Mouse (Mus musculus): ENCODE results near the gene Ercc6l2. TPM values are rescaled to one million over a fixed set of nuclear protein-coding genes. Genes with fewer than 3 reads are reported as not detected.

The Ercc6l2 gene
- total RNA-seq, 1 experiment from 2014 or later: 54.0 TPM

DNA sequence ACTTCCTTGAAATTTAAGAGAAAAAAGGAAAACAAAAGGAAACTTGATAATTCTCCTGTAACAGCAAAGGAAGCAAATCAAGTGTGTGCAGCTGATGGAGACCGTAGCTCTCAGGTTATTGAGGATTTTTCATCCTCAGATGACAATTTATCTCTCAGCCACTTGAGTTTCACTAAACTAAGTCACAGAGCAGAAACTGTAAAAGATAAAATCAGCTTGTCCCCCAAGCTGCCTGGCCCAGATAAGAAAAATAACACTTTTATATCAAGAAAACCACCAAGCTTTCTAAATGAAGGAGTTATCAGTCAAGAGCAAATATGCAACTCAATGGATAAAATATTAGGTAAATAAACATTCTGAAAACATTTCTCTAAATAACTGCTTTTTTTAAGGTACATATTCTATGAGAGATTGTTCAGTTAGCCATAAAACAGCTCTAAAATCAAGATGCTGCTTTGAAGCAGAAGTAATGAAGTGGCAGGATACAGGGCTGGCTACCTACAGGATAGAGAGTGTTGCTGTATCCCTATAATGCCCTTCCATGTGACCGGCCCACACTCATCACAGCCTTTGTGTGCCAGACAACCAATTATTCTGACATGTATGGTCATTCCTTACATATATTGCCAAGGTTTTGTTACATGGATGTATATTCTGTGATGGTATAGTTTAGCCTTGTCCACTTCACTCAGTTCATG lies 57.7 kb downstream of the Ercc6l2 start:
- no peak for ATAC-seq (replicated peaks in 1 of 2; ENCODE audit: insufficient read depth in 1 of 2, low FRiP score in 2 of 2, low TSS enrichment in 1 of 2, low read depth in 1 of 2, poor library complexity in 2 of 2, severe bottlenecking in 2 of 2)

DNA sequence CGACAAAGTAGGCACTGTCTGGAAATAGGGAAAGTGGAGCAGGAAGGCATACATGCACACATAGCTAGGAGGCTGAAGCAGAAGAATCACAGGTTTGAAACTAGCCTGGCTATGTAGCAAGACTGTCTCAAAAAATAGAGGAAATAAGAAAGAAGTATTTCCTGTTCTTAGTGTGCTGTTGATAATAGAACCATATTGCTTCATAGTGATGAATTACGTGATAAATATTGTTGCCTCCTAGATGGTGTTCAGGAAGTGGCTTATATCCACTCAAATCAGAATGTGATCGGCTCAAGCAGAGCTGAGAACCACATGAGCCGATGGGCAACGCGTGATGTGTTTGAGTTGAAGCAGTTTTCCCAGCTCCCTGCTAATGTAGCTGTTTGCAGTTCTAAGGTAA lies 62.1 kb downstream of the Ercc6l2 start:
- peak; percentile 12 to 66; a peak in 2 of 4 replicates for ATAC-seq (replicated peaks in 1 of 2; ENCODE audit: insufficient read depth in 1 of 2, low FRiP score in 2 of 2, low TSS enrichment in 1 of 2, low read depth in 1 of 2, poor library complexity in 2 of 2, severe bottlenecking in 2 of 2)

DNA sequence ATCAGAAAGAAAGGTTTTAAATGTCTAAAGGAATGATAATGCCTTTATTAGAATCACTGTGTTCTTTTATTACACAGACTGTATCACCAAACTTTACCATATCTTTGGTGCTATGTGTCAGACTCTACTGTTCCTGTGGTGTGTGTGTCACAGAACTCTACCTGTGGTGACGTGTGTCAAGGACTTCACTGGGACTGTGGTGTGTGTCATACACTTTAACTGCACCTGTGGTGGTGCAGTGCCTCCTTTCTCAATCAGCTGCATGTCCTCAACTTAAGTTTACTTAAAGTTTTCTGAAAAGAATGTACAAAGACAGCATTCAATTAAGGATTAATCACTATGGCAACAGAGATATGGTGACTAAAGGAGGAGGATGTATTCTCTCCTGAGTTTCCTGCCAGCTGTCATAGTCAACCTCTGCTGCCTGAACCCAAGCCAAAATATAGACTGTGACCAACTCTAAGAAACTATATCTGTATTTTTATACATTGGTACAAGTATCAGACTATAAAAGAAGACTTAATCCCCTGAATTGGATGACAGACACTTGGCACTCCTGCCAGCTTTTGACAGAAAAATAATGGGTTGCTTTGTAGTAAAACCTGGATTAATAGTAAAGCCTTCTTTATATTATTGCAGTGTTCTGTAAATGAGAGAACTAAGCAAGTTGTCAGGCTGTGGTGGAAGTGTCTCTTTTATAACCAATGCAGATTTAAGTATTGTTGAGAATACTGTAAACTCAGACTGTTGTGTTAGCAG lies 64.2 kb downstream of the Ercc6l2 start:
- ATAC-seq (replicated peaks in 1 of 2; ENCODE audit: insufficient read depth in 1 of 2, low FRiP score in 2 of 2, low TSS enrichment in 1 of 2, low read depth in 1 of 2, poor library complexity in 2 of 2, severe bottlenecking in 2 of 2): no peak

DNA sequence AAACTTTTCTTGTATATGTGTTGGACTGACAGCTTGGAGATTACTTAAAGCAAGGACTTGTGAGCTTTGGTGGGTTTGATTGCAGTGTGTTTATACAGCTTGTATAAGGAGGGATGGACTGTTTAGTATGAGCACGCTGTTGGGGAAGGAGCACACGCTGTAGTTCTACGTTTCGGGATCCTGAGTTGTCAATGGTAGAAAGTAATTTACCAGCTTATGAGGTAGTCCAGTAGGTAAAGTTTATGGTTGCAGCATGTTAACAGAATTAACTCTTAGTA lies 64.8 kb downstream of the Ercc6l2 start:
- 0 out of 4 replicates have a peak, but pooled peaks of 1 of the 2 experiments have one; percentile 17 for ATAC-seq (replicated peaks in 1 of 2; ENCODE audit: insufficient read depth in 1 of 2, low FRiP score in 2 of 2, low TSS enrichment in 1 of 2, low read depth in 1 of 2, poor library complexity in 2 of 2, severe bottlenecking in 2 of 2)

DNA sequence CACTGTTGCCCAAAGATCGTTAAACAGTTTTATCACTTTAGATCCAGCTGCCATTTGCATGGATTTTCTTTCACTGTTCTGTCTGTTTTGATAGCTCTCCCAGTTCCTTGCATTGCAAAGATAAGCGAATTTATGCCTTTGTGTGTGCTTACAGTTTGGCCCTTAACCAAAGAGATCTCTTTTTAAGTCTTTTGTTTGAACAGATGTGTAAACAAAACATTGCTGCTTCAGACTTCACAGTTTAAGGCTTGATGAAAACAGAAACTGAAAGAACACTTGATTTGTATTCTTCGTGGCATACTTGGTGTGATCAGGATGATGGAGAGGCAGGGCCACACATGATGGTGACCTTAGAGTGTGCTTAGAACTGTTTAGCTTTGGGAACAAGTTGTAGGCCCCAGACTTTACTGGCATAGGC lies 70.5 kb downstream of the Ercc6l2 start:
- no peak for ATAC-seq (replicated peaks in 1 of 2; ENCODE audit: insufficient read depth in 1 of 2, low FRiP score in 2 of 2, low TSS enrichment in 1 of 2, low read depth in 1 of 2, poor library complexity in 2 of 2, severe bottlenecking in 2 of 2)

DNA sequence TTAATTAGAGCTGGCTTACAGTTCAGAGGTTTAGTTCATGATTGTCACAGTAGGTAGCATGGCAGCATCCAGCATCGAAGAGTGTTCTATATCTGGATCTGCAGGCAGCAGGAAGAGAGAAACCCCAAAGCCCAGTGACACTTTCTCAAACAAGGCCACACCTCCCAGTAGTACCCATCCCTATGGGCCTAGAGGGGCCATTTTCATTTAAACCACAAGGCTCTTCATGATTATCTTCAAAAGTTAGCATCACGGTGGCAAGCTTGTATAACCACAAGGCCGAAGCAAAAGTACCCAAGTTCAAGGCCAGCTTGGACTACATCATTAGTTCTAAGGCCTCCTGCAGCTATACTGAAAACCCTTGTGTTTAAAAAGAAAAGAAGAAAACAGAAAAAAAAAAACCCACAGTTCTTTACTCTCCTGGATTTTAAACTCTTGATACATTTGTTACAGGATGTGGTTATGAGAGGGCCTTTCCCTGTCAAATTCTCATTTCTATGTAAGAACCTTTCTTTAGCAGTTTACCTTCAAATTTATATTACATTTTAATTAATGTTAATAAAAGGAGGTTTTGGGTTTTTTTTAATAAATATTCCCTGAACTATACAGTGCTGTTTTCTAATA lies 71.5 kb downstream of the Ercc6l2 start:
- ATAC-seq (replicated peaks in 1 of 2; ENCODE audit: insufficient read depth in 1 of 2, low FRiP score in 2 of 2, low TSS enrichment in 1 of 2, low read depth in 1 of 2, poor library complexity in 2 of 2, severe bottlenecking in 2 of 2): no peak

DNA sequence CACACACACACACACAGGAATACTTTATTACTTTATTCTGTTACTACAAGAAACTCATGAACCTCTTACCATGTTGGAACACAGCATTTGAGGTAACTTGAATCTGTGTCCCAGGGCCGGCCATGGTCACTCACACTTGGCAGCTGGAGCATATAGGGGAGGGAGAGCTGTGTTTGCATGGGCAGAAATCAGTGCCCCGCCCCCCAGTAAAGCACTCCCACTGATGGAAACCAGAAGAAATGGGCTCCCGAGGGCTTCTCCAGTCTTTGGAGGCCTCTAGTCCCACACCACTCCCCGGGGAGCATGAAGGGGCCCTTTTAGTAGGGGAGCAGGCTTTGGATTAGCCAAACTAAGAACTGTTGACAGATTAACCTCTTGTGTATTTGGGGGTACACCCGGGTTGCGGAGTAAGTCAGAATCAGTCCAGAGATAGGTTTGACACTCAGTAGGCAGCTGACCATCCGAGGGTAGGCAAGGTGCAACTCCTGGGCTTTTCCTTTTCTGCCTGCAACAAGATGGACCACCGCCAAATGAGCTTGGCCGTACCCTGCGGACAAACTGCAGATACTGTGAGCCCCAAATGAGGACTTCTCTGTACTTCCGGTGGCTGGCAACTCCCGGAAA lies 85.8 kb downstream of the Ercc6l2 start:
- no peak; a peak in 1 of 4 replicates for ATAC-seq (replicated peaks in 1 of 2; ENCODE audit: insufficient read depth in 1 of 2, low FRiP score in 2 of 2, low TSS enrichment in 1 of 2, low read depth in 1 of 2, poor library complexity in 2 of 2, severe bottlenecking in 2 of 2)

DNA sequence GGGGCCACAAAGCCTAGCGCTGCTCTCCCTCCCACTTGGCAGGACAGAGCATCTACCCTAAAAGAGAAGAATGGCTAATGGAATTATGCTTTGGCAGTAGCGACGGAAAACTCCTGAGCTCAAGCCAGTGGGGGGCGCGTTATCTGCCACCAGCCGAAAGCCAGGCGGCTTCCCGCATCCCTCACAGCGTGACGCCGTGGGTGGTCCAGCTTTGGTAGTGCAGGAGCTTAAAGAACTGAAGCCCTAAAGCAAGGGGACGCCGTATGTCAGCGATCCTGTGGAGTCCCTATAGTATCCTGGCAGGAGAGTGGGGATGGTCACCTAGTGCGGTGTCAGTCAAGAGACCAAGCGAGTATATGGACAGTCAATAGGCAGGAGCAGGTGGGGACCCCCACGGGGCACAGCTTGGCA lies 86.3 kb downstream of the Ercc6l2 start:
- ATAC-seq (replicated peaks in 1 of 2; ENCODE audit: insufficient read depth in 1 of 2, low FRiP score in 2 of 2, low TSS enrichment in 1 of 2, low read depth in 1 of 2, poor library complexity in 2 of 2, severe bottlenecking in 2 of 2): peak; percentile 51 to 67

DNA sequence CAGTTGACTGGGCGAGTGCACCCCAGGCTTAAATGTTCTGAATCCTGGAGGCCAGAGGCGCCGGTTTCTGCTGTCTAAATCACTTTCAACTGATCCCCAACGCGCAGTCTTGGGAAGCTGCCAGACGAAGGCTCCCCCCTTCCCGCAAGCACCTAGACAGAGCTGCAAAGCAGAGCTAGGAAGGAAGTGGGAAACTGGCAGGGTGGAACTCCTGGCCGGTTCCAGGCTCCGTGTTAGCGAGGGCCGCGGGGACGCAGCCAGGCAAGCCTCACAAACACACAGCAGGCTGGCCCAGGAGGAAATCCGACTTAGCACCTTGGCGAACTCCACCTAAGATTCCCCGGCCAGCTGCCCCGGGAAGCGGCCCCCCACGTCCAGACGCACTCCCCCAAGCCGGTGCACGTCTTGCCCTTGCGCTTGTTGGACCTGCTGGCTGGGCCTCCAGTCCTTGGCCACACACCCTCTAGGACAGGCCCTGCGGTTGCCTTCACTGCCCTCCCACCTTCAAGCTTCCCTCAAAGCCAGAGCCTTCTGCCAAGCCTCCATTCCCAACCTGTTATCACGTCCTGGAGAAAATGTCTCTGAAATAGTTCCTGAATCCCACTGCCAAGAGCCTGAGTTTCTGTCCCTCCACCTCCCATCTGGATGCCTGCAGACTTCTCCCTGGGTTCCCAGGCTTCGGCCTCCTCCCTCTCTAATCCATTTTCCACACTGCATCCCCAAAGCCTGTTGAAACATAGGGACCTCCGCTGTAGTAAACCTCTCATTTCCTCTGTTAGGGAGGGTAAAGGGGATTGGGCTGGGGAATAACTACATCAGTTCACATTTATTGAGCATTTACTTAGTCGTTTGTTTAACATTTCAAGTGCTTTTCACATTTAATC lies 86.9 kb downstream of the Ercc6l2 start:
- ATAC-seq (replicated peaks in 1 of 2; ENCODE audit: insufficient read depth in 1 of 2, low FRiP score in 2 of 2, low TSS enrichment in 1 of 2, low read depth in 1 of 2, poor library complexity in 2 of 2, severe bottlenecking in 2 of 2): peak; percentile 70

DNA sequence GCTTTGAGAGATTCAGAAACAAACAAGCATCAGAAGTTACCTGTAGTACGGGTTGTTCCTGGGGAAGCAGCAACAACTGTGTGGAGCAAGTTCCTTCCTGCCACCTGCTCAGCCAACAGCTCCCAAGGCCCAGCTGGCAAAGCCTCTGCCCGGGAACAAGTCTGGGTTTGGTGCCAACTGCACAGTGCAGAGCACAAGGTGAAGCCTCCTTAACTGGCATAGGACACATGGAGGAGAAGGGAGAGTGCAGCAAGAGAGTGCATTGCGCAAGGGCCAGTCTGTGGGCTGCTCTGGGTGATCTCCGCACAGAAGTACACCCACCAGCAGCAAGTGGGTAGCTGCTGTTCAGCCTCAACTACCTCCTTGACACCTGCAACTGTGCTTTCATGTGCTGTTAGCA lies 91.5 kb downstream of the Ercc6l2 start:
- ATAC-seq (replicated peaks in 1 of 2; ENCODE audit: insufficient read depth in 1 of 2, low FRiP score in 2 of 2, low TSS enrichment in 1 of 2, low read depth in 1 of 2, poor library complexity in 2 of 2, severe bottlenecking in 2 of 2): 0 out of 4 replicates have a peak, but pooled peaks of 1 of the 2 experiments have one; percentile 31

DNA sequence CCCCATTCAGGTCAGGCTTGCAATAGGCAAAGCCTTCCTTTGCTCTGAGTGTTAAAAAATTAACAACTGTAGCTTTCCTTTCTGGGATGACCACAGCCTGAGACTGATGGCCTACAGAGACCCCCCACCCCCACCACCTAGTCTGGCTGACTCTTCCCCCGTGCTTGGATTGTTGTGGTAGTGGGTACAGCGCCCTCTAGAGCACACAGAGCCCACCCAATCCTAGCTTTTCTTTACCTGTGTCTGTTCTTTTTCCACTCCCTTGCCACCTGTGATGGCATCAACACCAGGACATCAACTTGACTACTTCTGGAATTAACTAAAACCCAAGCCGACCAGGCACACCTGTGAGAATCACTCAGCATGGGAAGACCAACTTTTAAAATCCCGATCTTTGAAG lies 92.4 kb downstream of the Ercc6l2 start:
- no peak for ATAC-seq (replicated peaks in 1 of 2; ENCODE audit: insufficient read depth in 1 of 2, low FRiP score in 2 of 2, low TSS enrichment in 1 of 2, low read depth in 1 of 2, poor library complexity in 2 of 2, severe bottlenecking in 2 of 2)

DNA sequence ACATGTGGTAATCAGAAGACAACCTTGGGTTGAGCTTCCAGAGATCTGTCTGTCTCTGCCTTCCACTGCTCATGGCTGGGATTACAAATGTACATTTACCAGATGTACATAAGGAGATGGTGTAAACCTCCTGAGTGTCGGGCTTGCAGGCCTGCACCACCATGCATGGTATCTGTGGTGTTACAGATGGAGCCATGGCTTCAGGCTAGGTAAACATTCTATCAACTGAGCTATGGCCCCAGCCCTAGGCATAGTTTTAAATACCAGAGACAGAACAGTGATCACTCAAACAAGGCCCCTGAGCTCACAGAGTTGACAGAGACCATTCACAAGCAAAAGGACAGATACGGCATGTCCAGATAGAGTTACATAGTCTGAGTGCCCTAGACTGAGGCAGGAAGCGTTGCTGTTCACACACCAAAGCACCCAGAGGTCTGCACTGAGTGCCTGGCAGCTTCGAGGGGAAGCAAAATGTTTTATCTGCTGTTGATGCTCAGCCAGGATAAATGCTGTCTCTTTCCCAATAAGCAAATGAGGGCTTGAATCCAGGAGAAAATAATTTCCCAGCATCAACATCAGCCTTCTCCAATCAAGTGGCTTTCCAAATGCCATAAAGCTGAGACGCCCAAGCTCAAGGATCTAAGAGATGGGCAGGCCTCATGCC lies 95.2 kb downstream of the Ercc6l2 start:
- ATAC-seq (replicated peaks in 1 of 2; ENCODE audit: insufficient read depth in 1 of 2, low FRiP score in 2 of 2, low TSS enrichment in 1 of 2, low read depth in 1 of 2, poor library complexity in 2 of 2, severe bottlenecking in 2 of 2): no peak

DNA sequence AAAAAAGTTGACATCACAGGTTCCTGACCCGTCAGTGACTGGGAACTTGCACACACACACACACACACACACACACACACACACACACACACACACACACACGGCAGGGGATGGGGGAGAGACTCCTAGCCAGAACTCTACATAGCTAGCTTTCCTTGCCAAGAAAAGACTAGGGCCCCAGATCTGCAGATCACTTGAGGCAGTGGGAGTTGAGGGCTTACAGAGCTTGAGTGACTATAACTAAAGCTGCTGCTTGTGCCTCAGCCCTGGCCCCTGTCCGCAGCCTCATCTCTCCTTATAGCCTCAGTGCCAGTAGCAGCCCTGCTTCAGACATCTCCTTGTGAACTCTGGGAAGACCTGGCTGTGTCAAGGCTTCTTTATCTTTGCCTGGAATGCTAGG lies 96.6 kb downstream of the Ercc6l2 start:
- no peak for ATAC-seq (replicated peaks in 1 of 2; ENCODE audit: insufficient read depth in 1 of 2, low FRiP score in 2 of 2, low TSS enrichment in 1 of 2, low read depth in 1 of 2, poor library complexity in 2 of 2, severe bottlenecking in 2 of 2)

DNA sequence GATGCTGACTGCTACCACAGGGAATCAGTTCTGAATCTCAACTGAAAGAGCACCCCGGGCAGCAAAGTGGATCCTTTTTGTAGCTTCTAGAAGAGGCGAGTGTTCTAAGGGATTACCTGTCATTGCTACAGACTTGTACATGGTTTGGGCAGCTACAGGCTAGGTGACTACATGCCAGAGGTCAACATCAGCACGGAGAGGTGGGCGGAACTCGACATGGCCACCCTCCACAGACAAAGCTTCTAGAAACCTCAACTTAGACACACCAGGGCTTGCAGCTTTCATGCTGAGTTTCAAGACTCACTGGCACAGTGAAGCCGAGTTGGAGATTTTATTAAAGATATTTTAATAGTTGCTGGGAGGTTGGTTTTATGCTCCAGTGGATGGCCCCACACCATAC lies 98.1 kb downstream of the Ercc6l2 start:
- ATAC-seq (replicated peaks in 1 of 2; ENCODE audit: insufficient read depth in 1 of 2, low FRiP score in 2 of 2, low TSS enrichment in 1 of 2, low read depth in 1 of 2, poor library complexity in 2 of 2, severe bottlenecking in 2 of 2): no peak

DNA sequence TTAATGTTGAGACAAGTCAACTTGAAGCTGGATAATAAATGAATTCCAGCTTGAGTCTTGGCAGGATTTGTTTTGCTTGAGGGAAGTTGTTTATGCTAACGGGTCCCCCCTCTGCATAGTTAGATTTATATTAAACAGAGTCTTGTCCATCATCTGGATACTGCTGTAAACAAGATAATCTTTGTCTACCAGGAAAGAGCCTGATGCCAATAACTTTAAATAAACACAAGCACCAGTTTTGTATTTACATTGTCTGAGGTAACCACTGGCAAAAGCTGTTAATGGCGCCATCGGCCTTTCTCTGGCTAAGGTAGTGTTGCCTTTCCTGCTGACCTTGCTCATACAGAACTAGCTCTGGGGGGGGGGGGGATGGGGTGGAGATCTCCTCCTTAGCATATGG lies 100.1 kb downstream of the Ercc6l2 start:
- no peak for ATAC-seq (replicated peaks in 1 of 2; ENCODE audit: insufficient read depth in 1 of 2, low FRiP score in 2 of 2, low TSS enrichment in 1 of 2, low read depth in 1 of 2, poor library complexity in 2 of 2, severe bottlenecking in 2 of 2)

DNA sequence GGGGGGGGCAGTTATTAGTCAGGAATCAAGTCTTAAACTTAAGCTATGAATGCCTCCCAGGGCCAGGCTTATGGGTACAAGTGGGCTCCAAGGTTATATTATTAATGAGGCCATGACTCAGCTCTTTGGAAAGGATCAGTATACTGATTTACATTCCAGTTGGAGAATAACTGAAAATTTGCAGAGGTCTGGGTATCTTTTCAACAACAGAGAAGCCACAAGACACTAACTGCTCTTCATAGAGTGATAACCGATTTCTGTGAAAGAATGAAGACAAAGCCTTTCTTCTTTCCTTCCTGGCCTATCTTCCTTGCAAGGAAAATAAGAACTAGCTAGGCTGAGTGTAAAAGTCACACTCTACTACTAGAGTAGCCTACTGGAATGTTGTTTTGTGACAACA lies 100.6 kb downstream of the Ercc6l2 start:
- no peak for ATAC-seq (replicated peaks in 1 of 2; ENCODE audit: insufficient read depth in 1 of 2, low FRiP score in 2 of 2, low TSS enrichment in 1 of 2, low read depth in 1 of 2, poor library complexity in 2 of 2, severe bottlenecking in 2 of 2)

DNA sequence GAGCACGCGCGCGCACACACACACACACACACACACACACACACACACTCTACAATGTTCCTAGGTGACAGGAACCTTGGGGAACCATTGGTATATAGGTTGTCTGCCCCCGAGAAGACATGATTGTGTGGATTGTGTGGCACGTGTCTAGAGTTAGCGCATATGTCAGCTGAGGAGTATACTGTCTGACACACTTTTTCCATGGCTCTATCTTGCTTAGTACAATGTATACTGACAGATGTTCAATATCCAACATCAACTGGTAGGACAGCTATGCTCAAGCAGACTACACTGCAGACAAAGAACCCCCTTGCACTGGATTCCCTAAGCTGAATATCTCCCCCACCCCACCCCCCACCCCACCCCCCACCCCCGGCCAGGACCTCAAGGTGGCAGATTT lies 101.5 kb downstream of the Ercc6l2 start:
- no peak for ATAC-seq (replicated peaks in 1 of 2; ENCODE audit: insufficient read depth in 1 of 2, low FRiP score in 2 of 2, low TSS enrichment in 1 of 2, low read depth in 1 of 2, poor library complexity in 2 of 2, severe bottlenecking in 2 of 2)

Data from hematopoietic stem cell, adult 5-6 weeks (primary cell).